Mouse (Mus musculus): ENCODE data around the gene Cdc20b.

- no peak for TF ChIP-seq CTCF (conservative IDR thresholded peaks at IDR 0.05; ENCODE audit: low read length)
- no peak for TF ChIP-seq POU5F1 (IDR thresholded peaks at IDR 0.05; ENCODE audit: borderline replicate concordance, low read length)
These were observed 26.8 kb downstream of the Cdc20b start for GRCm38 (mm10) chr13:113061746-113062145.
